Mouse (Mus musculus): ENCODE data around the gene Tcf20. TPM values are rescaled to one million over a fixed set of nuclear protein-coding genes. Genes with fewer than 3 reads are reported as not detected.

The Tcf20 gene
- total and polyA plus RNA-seq, 2 experiments from 2014 or later, result 3.0 to 36.7 TPM

DNA sequence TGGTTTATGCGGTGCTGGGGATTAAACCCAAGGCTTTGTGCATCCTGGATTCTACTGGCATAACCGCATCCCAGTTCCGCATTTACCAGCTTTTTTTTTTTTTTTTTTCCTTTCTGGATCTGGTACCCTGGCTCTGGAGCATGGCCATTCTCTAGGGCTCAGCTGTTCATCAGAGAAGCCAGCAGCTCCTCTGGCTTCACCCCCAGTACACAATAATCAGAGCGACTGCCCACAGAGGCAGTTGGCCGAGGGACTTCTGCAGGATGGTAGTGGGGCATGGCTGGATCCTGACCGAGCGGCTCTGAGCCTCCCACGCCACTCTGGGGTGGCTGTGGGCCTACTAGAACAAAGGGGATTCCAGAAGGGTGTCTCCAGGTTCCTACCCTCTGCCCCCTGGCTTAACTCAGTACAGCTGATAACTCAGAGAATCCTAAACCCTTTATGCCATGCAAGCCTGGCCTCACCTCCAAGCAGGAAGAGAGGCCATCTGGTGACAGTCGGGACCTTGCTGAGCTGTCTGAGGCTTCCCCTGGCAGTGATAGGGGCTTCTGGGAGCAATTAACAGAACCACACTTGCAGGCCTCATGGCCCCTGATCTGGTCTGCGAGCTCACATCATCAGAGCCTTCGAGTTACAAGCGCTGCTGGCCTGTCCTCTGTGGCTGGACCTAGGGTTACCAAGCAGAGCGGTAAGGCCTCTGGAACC, 4.6 kb upstream of the Tcf20 start:
- no peak for ATAC-seq (ENCODE audit: insufficient read depth, low read depth)
- WGBS, result 72% methylated on average over 13 of the region's 13 CpGs

GRCm38 (mm10) chr15:82989190-82989704, 1.6 kb upstream of the Tcf20 start:
- H3K4me3 ChIP-seq (ENCODE audit: low read depth, low read length), result no peak overlapping the region
- ATAC-seq (ENCODE audit: insufficient read depth, low read depth), result no peak
- H3K27me3 ChIP-seq (ENCODE audit: control insufficient read depth, insufficient read depth, low read length), result 0 out of 2 replicates have a peak, but pooled peaks cover 17% of the 10 kb centered on the region
- no peak overlapping the region for H3K4me2 ChIP-seq (ENCODE audit: low read depth, low read length)
- no peaks in the 10 kb centered on the region for H3K36me3 ChIP-seq (replicated peaks; ENCODE audit: control insufficient read depth, insufficient read depth, low read length)
- H3K27ac ChIP-seq (ENCODE audit: low read depth), result no peak overlapping the region
- no peak overlapping the region for H3K9ac ChIP-seq (replicated peaks; ENCODE audit: low read depth, low read length)
- no peak for DNase-seq (ENCODE audit: low spot score)
- WGBS, result 81% methylated on average over 6 of the region's 6 CpGs
- peaks cover 8% of the 10 kb centered on the region; the same call in 1 of the 2 replicates for H3K4me1 ChIP-seq (ENCODE audit: control insufficient read depth, insufficient read depth)
- TF ChIP-seq EP300 (IDR thresholded peaks at IDR 0.05; ENCODE audit: low read depth) (no peak), CTCF (IDR thresholded peaks at IDR 0.05; ENCODE audit: low read depth) (no peak)
- no peaks in the 10 kb centered on the region for H3K9me3 ChIP-seq (replicated peaks; ENCODE audit: control insufficient read depth, low read length)

More for the DNA sequence above, 4.6 kb upstream of the Tcf20 start:
- TF ChIP-seq EP300 (IDR thresholded peaks at IDR 0.05; ENCODE audit: low read depth), result no peak
- no peak for TF ChIP-seq CTCF (IDR thresholded peaks at IDR 0.05; ENCODE audit: low read depth)
- Histone ChIP-seq H3K4me1 (ENCODE audit: control insufficient read depth, insufficient read depth) (peaks cover 8% of the 10 kb centered on the region; the same call in 1 of the 2 replicates), H3K27ac (ENCODE audit: low read depth) (no peak overlapping the region), H3K9me3 (replicated peaks; ENCODE audit: control insufficient read depth, low read length) (no peaks in the 10 kb centered on the region), H3K36me3 (replicated peaks; ENCODE audit: control insufficient read depth, insufficient read depth, low read length) (no peaks in the 10 kb centered on the region), H3K4me2 (ENCODE audit: low read depth, low read length) (no peak overlapping the region), H3K27me3 (ENCODE audit: control insufficient read depth, insufficient read depth, low read length) (0 out of 2 replicates have a peak, but pooled peaks cover 4% of the 10 kb centered on the region), H3K4me3 (ENCODE audit: low read depth, low read length) (no peak overlapping the region), H3K9ac (replicated peaks; ENCODE audit: low read depth, low read length) (no peak overlapping the region)
- DNase-seq (ENCODE audit: low spot score), result no peak

- Histone ChIP-seq H3K36me3 (replicated peaks; ENCODE audit: control insufficient read depth, insufficient read depth, low read length) (no peaks in the 10 kb centered on the region), H3K4me2 (ENCODE audit: low read depth, low read length) (peak overlapping the region; percentile 73), H3K4me3 (ENCODE audit: low read depth, low read length) (peak overlapping the region; percentile 44), H3K27ac (ENCODE audit: low read depth) (no peak overlapping the region), H3K4me1 (ENCODE audit: control insufficient read depth, insufficient read depth) (peaks cover 12% of the 10 kb centered on the region; the same call in 1 of the 2 replicates), H3K9ac (replicated peaks; ENCODE audit: low read depth, low read length) (peak overlapping the region; percentile 7; the same call in 1 of the 2 replicates), H3K27me3 (ENCODE audit: control insufficient read depth, insufficient read depth, low read length) (0 out of 2 replicates have a peak, but pooled peaks cover 20% of the 10 kb centered on the region), H3K9me3 (replicated peaks; ENCODE audit: control insufficient read depth, low read length) (no peaks in the 10 kb centered on the region)
- DNase-seq (ENCODE audit: low spot score) (no peak), ATAC-seq (ENCODE audit: insufficient read depth, low read depth) (no peak)
- WGBS, result under 1% methylated on average over 38 of the region's 38 CpGs
- TF ChIP-seq EP300 (IDR thresholded peaks at IDR 0.05; ENCODE audit: low read depth) (no peak), CTCF (IDR thresholded peaks at IDR 0.05; ENCODE audit: low read depth) (no peak)
Observed at GRCm38 (mm10) chr15:82987014-82987731, 499 bp downstream of the Tcf20 start.

DNA sequence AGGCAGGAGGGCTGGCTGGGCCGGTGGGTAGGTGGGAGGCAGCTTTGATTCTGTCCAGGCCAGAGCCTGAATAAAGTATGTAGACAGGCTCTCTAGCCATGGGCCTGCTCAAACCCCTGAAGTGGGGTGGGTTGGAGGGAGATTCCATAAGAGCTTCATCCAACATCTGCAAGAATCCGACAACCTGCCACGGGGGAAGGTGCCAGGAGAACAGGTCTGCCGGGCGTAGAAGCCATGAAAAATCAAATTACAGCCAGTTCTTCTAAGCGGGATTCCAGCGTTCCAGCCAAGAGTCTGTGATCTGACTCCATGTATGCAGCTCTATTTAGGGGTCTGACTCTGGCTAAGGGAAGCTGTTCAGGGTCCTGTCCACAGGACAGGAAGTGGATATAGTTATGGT, 3.1 kb downstream of the Tcf20 start:
- Histone ChIP-seq H3K4me3 (ENCODE audit: low read depth, low read length) (no peak overlapping the region), H3K9ac (replicated peaks; ENCODE audit: low read depth, low read length) (no peak overlapping the region), H3K4me1 (ENCODE audit: control insufficient read depth, insufficient read depth) (peaks cover 12% of the 10 kb centered on the region; the same call in 1 of the 2 replicates), H3K4me2 (ENCODE audit: low read depth, low read length) (no peak overlapping the region), H3K27ac (ENCODE audit: low read depth) (no peak overlapping the region), H3K36me3 (replicated peaks; ENCODE audit: control insufficient read depth, insufficient read depth, low read length) (no peaks in the 10 kb centered on the region), H3K9me3 (replicated peaks; ENCODE audit: control insufficient read depth, low read length) (no peaks in the 10 kb centered on the region), H3K27me3 (ENCODE audit: control insufficient read depth, insufficient read depth, low read length) (peaks cover 20% of the 10 kb centered on the region; the same call in 1 of the 2 replicates)
- DNase-seq (ENCODE audit: low spot score), result no peak
- WGBS, result 89% methylated on average over 7 of the region's 7 CpGs
- TF ChIP-seq EP300 (IDR thresholded peaks at IDR 0.05; ENCODE audit: low read depth) (no peak), CTCF (IDR thresholded peaks at IDR 0.05; ENCODE audit: low read depth) (no peak)
- ATAC-seq (ENCODE audit: insufficient read depth, low read depth), result no peak

- Histone ChIP-seq H3K9me3 (replicated peaks; ENCODE audit: control insufficient read depth, low read length) (no peaks in the 10 kb centered on the region), H3K27me3 (ENCODE audit: control insufficient read depth, insufficient read depth, low read length) (peaks cover 20% of the 10 kb centered on the region; the same call in 1 of the 2 replicates), H3K9ac (replicated peaks; ENCODE audit: low read depth, low read length) (no peak overlapping the region), H3K4me1 (ENCODE audit: control insufficient read depth, insufficient read depth) (peaks cover 12% of the 10 kb centered on the region; the same call in 1 of the 2 replicates), H3K4me2 (ENCODE audit: low read depth, low read length) (no peak overlapping the region), H3K27ac (ENCODE audit: low read depth) (no peak overlapping the region), H3K4me3 (ENCODE audit: low read depth, low read length) (no peak overlapping the region), H3K36me3 (replicated peaks; ENCODE audit: control insufficient read depth, insufficient read depth, low read length) (no peaks in the 10 kb centered on the region)
- no peak for ATAC-seq (ENCODE audit: insufficient read depth, low read depth)
- WGBS, result 70% methylated on average over 4 of the region's 4 CpGs
- TF ChIP-seq CTCF (IDR thresholded peaks at IDR 0.05; ENCODE audit: low read depth), result no peak
- TF ChIP-seq EP300 (IDR thresholded peaks at IDR 0.05; ENCODE audit: low read depth), result no peak
- no peak for DNase-seq (ENCODE audit: low spot score)
Observed at GRCm38 (mm10) chr15:82984097-82984496, 3.6 kb downstream of the Tcf20 start.
